Mouse (Mus musculus): ENCODE data around the gene Hcar2. TPM values are rescaled to one million over a fixed set of nuclear protein-coding genes. Genes with fewer than 3 reads are reported as not detected.
A peak's percentile ranks its signal among the peaks of the same experiment; 100 is the strongest.

Hcar2 gene
- polyA plus RNA-seq, 1 experiment: 8.5 TPM

DNA sequence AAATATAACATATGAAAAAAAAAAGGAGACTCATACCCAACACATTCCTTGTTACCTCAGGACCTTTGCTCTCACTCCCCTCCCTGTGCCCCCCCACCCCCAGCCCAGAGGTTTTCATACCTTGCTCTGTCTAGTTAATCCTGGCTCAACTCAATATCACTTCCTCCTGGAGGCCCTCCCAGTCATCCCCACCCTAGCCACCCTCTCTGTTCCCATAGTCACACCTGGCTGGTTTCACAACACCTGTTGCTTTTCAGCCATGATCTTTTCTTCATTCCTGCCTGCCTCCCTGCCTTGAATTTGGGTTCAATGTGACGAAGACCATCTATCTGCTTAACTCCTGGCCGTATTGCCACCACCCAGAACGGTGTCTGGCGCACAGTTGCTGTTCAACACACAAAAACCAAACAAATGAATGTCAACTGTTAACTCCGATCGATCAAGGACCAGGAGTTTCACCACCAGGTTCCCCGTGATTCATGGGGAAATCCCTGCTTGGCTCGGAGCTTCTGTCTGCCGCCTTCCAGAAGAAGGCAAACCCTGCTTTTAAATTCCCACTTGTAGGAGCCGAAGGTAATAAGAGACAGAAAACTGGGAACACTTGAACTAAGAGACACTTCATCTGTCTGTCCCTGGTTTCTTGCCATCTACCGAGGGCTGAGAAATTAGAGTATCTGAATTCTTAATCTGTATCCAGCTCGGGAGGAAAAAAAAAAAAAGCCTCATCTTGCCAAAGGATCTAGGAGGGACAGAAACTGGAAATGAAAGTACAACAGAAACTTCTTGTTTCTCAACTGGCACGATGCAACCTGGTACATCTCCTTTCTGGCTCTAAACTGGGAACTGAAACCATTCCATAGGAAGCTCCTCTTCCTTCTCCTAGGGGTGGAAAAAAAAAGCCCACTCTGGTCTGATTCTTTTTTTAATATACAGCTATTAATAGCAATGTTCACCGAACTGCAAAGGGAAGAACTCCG lies 2.6 kb downstream of the Hcar2 start:
- peak; percentile 81 for DNase-seq (ENCODE audit: low read depth)

DNA sequence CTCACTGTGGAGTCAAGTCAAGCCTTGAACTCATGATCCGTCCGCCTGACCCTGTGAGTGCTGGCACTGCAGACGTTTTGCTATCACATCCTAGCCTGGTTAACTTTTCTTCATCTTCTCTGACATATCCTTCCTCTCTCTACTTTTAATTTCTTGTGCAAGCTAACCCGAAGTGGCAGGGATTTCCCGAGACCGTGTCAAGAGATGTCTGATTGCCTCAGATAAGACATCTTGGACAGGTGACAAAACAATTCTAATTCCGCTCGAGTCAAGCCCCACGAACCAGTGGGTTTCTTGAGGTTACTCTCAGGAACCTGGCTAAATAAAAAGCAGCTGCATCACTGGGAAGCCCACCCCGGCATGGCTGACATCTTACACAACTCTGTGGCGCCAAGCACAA lies 6.5 kb downstream of the Hcar2 start:
- DNase-seq (ENCODE audit: low read depth): no peak

DNA sequence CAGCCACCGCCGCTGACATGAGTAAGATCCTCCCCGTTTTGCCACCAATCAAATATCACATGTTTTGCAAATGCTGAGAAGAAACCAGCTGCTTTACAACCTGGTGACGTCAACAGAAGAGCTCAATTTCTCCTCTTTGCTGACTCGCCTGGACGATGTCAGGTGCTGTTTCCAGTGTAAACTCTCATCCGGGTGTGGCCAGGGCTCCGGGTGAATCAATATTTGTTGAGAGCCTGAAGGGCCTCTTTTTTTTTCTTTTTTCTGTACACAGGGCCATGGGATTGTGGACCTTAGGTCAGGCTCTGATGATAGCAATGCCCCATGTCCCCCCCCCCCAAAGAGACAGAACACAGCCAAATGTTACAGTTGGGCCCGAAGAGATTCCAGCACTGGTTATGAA lies 10.8 kb downstream of the Hcar2 start:
- DNase-seq (ENCODE audit: low read depth): no peak

DNA sequence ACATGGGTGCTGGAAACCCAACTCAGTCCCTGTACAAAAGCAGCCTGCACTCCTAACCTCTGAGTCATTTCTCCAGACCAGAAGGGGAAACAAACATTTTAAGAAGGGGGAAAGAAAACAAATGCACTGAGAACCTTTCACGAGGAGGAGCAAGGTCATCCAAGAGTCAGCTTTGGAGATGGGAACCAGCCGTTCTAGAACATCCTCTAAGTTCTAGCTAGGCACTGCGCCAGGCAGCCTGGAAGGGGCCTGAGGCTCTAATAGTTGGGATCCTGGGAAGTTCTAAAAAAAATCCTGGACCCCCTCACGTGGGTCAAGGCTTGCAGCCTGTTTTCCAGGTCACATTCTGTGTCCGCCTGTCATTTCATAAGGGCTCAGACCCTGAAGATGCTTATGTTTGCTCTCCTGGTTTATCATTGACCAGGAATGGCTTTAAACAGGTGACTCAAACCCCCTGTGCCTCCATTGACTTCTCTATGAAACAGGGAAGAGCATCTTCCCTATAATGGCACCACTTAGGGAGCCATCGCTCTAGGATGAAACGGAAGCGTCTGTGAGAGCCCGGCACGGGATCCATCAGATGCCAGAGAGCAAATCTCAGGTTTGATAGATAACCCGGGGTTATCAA lies 11.3 kb downstream of the Hcar2 start:
- DNase-seq (ENCODE audit: low read depth): no peak

DNA sequence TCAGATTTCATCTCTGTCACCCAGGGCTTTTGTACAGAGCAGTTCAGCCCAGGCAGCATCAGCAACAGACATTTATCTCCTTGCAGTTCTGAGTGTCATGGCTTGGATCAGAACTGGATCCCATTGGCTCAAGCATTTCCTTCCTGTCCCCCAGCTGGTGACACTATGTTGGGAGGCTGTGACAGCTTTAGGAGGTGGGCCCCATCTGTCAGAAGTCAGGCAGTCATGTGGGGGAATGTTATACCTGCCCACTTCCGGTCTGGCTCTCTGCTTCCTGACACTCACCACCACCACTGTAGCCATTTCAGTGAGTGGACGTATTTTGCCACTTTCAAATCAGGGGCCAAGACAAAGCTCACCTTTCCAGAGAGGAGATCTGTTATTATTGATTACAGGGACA lies 13.9 kb downstream of the Hcar2 start:
- no peak for DNase-seq (ENCODE audit: low read depth)

DNA sequence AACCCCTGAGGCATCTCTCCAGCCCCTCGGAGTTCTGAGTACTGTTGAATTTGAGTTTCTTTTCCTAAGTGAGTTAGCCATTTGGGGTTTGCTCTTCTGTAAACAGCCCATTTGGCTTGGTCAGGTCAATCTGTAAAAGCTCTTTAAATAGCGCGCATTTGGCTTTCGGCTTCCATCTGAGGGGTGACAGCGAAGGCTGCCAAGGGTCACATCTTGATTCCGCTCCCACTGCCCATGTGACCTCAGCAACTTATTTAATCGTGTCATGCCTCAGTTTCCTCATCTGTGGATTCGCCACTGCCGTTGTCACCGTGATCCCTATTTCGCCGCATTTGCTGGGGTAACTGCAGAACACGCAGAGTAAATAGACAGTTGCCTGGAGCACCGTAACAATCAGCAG lies 21.0 kb downstream of the Hcar2 start:
- no peak for DNase-seq (ENCODE audit: low read depth)

DNA sequence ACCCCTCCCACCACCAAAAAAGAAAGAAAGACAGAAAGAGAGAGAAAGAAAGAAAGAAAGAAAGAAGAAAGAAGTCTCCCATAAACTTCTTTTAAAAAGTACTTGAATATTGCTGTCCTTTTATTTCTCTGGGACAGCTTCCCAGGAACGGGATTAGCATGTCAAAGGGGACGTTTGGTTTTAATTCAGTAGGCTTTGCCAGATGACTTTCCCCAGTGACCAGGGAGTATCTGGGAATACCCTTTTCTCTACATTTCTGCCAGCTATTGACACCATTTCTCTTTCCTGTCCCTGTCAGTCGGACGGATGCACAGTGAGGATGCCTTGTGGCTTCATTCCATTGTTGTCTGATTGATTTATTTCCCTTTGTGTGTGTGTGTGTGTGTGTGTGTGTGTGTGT lies 21.5 kb downstream of the Hcar2 start:
- no peak for DNase-seq (ENCODE audit: low read depth)

DNA sequence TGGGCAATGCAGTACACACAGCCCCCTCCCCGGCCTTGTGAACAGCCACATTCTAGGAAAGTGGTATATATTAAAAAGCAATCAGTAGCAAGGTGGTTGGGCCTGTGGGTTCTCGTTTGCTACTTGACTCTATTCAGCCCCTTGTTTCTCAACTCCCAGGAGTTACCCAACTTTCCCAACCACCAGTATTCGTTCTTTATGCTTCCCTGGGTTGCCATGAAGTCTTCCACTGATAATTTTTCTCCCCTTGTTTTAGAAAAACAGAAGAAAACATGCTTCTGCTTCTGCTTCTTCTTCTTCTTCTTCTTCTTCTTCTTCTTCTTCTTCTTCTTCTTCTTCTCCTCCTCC lies 22.4 kb downstream of the Hcar2 start:
- DNase-seq (ENCODE audit: low read depth): no peak

DNA sequence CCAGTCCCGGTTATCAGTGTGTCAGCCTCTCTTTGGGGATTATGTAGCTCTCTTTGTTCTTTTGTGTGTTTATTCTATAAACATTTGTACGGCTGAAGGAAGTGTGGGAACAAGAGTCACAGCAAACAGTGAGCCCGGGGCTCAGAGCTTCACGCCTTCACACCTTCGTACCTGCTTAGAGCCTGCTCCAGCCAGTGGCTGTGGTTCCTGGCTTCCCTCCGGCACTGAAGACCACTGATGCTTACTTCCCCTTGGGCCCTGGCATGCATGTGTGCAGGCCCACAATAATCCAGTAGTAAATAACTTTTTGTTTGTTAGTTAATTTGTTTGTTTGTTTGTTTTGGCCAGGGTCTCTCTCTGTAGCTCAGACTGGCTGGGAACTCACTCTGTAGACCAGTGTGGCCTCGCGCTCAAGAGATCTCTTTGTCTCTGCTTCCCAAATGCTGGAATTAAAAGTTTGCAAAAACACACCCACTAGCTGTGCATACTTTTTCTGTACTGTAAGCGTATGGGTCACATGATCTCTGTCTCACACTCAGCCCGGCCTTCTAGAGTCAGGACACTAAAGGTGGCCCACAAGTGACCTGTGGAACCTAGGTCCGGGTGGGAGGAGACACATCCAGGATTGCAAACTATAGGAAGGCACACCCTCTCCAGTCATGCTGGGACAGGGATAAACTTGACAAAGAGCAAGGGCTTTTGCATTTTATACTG lies 22.9 kb downstream of the Hcar2 start:
- DNase-seq (ENCODE audit: low read depth): no peak

DNA sequence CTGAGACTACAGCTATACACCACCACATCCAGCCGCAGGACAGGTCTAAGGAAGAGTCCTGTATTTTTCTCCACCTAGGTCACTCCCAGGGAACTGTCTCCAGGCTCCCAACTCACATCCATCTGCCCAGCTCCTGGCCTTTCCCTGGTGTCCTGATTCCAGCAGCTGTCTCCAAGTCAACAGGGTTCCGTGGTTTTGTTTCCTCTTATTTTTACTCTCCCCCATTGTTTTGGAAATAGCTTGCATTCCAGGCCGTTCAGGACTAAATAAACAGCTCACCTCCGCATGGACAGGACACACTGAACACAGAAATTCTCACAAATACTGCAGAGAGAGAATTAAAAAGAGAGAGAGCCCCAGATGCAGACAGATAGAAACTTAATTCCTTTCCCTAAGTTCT lies 27.9 kb downstream of the Hcar2 start:
- no peak for DNase-seq (ENCODE audit: low read depth)

DNA sequence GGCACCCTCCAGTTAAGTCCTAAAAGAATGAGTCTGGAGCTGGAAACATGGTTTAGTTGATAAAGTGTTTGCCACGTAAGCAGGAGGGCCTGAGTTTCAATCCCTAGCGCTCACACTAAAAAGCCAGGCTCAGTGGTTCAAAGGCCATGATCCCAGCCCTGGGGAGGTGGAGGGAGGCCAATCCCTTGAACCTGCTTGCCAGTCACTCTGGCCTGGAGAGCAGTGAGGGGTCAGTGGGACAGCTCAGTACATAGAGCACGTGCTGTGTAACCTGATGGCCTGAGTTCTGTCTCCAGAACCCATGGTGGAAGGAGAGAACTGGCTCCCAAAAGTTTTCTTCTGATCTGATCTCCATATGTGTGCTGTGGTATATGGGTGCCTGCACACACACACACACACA lies 30.5 kb downstream of the Hcar2 start:
- DNase-seq (ENCODE audit: low read depth): no peak

DNA sequence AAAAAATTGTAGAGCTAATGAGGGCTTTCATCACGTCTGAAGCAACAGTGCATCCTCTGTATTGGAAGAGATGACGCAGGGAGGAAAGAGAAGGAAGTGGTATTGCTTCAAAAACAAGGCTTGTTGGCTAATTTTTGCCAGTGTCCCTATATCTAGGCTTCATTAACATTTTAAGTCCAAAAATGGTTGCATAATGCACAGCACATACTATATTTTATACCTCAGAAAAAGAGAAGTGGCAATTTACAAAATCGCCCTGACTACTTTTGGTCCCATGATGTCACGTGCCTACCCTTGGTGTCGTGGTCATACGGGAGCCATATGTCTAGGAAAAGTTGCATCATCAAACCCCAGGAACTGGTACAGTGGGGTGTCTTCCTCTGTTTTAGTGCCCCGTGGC lies 33.0 kb downstream of the Hcar2 start:
- DNase-seq (ENCODE audit: low read depth): no peak

DNA sequence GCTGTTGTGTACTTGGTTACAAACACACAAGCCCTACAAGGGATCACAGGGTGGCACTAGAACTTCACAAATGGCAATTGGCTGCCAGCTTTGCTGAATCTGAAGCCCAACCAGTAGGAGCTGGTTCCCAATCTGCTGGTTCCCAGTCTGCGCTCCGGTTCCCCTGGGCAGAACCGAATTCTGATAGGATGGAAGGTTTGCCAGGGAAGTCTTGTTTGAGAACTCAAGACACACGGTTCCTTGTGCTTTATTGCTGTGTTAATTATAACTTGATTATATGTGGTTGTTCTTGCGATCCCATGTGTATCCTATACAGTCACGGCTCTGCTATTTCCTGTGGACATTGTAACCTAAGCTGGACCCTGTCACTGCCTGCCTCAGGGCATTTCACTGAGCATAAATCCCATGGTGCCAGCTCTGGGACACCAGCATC lies 37.6 kb downstream of the Hcar2 start:
- no peak for DNase-seq (ENCODE audit: low read depth)

DNA sequence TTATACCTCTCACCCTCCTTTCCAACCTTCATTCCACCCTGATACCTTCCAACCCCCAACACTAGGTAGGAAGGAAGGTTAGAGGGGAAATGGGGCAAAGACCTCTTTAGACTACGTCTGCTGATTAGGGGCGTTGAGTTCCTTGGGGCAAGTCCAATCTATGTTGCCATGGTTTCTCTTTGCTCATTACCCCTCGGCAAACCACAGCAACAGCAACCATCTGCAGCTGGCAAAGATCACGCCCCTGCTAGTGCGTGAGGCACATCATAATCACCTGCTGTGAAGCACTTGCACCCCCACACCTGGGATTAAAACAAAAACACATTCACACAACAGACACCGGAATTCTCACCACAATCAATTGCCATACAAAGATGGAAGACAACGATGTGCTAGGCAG lies 42.6 kb downstream of the Hcar2 start:
- no peak for DNase-seq (ENCODE audit: low read depth)

DNA sequence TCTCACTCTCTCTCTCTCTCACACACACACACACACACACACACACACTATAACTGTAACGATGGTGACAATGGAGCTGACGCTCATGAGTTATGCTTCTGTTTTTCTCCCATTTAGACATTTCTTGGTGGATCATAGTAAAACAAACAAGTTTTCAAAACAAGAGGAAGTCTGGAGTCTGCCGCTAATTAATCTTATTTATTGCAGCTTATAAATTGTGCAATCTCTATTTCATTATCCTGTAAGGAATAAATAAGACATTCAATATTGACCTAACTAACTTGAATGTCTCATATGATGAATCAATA lies 44.1 kb downstream of the Hcar2 start:
- no peak for DNase-seq (ENCODE audit: low read depth)

DNA sequence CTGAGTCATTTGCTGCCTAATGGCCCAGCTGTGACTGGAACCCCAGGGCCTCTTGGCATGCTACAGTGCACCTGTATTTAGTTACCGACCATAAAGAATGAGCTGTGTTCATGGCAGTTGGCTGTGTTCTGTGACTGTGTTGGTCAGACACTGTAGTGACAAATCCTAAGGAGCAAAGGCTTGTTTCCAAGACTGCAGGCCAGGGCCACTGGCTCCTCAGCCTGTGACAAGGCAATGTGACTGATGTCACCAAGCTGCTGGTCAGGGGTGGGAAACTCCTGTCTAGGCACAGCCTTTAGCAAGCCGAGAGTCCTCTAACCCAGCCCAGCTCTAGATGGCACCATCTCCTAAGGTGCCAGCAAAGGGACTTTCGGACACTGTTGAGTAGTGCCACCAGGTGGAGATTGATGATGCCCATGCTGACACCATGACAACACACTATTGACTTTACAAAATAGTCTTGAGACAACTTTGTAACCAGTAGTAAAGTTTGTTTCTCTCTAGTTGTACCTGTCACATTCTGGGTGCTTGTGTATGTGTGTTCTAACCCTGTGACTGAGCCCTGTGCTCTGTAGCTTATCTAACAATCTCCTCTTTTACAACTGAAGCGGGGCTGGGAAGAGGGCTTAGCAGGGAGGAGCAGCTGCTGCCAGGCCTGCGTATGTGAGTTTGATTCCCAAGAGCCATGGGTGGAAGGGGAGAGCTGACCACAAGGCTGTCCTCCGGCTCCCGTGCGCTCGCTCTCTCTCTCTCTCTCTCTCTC lies 44.6 kb downstream of the Hcar2 start:
- no peak for DNase-seq (ENCODE audit: low read depth)

DNA sequence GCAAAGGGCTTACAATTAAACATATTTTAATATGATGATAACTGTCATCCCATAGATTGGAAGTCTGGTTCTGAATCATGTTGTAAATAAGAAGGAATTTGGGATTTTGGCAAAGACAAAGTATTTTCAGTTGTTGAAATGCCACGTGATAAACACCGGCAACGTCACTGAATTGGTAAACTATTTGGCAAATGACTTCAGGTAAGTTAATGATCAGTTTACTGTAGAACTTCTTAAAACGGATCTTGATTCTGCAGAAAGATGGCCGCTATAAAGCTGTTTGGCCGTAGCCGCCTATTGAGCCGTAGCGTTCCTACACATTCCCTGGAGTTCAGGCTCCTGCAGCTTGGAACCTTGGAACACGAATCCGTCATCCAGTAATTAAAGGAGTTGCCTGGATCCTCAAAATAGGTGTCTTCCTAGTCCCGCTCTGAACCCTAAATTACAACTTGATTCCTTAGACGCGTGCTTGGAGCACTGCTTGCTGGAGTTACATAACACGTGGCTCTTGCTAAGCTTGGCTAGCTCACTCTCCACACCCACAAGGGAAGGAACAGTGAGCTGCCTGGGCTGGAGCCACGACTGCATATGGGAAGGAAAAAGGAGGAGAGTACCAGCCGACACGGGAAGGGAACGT lies 46.2 kb downstream of the Hcar2 start:
- no peak for DNase-seq (ENCODE audit: low read depth)

DNA sequence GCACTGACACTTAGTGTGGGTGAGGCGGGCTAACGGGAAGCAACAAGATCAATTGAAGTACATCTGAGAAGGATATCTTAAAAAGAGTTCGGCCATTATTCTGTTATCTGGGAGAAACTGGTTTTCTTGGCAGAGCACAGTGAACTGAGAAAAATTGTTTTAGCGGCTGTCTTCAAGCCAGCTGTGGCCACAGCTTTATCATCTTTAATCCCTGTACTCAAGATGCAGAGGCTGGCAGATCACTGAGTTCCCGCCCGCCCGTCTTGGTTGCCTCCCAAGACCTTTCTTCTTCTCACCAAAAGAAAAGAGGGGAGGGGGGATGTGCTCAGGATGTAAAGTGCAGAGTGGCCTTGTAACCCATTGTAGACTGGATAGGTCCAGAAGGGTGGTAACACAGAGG lies 48.4 kb downstream of the Hcar2 start:
- no peak for DNase-seq (ENCODE audit: low read depth)

Data from gonadal fat pad, adult 2 months (tissue).